Mouse (Mus musculus) liver, postnatal 0 days (tissue): ENCODE data around the gene Zc3h7b. TPM values are rescaled to one million over a fixed set of nuclear protein-coding genes. Genes with fewer than 3 reads are reported as not detected.

ENCODE experiments used
- ATAC-seq: fragments of 200-750 bp; cut with Nextera tagmentation; 2 replicates; pipeline ENCODE4 v1.8.0; 2017; ENCODE audit warnings: mild to moderate bottlenecking, moderate library complexity
- DNase-seq: peaks from one replicate; pipeline ENCODE4 v3.0.0-alpha.2; 2016
- H3K27ac ChIP-seq: fragments of 300-500 bp; sonication (generic); 2 replicates; pipeline ENCODE4 v1.5.1; 2014; ENCODE audit warnings: antibody characterized with exemption, moderate library complexity, mild to moderate bottlenecking, low read depth
- H3K27me3 ChIP-seq: fragments of 300-500 bp; sonication (generic); 2 replicates; pipeline ENCODE4 v1.6.1; 2014; ENCODE audit warnings: low read length, control low read depth, mixed read lengths; ENCODE audit not compliant: insufficient read depth
- H3K36me3 ChIP-seq: fragments of 300-500 bp; sonication (generic); replicated peaks from 2 replicates; pipeline ENCODE4 v1.6.1; 2014; ENCODE audit warnings: mild to moderate bottlenecking, control low read depth, low read length, moderate library complexity, mixed read lengths; ENCODE audit not compliant: insufficient read depth
- H3K4me1 ChIP-seq: fragments of 300-500 bp; sonication (generic); 2 replicates; pipeline ENCODE4 v1.6.1; 2014; ENCODE audit warnings: antibody characterized with exemption, mild to moderate bottlenecking, control low read depth; ENCODE audit not compliant: insufficient read depth
- H3K4me2 ChIP-seq: fragments of 300-500 bp; sonication (generic); 2 replicates; pipeline ENCODE4 v1.6.1; 2014; ENCODE audit warnings: low read depth, mild to moderate bottlenecking, low read length, moderate library complexity, mixed read lengths
- H3K4me3 ChIP-seq: fragments of 300-500 bp; sonication (generic); 2 replicates; pipeline ENCODE4 v1.5.1; 2014; ENCODE audit warnings: low read depth, low read length
- H3K9ac ChIP-seq: fragments of 300-500 bp; sonication (generic); replicated peaks from 2 replicates; pipeline ENCODE4 v1.6.1; 2014; ENCODE audit warnings: mild to moderate bottlenecking, moderate library complexity
- H3K9me3 ChIP-seq: fragments of 300-500 bp; sonication (generic); 2 replicates; pipeline ENCODE4 v1.6.1; 2016; ENCODE audit warnings: mild to moderate bottlenecking, control low read depth, low read length, mixed read lengths
- CTCF ChIP-seq: sonication (generic); IDR thresholded peaks from 2 replicates; pipeline ENCODE4 v1.5.1; 2016; ENCODE audit warnings: antibody characterized with exemption, low read depth
- EP300 ChIP-seq: IDR thresholded peaks from 2 replicates; pipeline ENCODE4 v1.6.1; 2016; ENCODE audit warnings: antibody characterized with exemption, low read depth, mild to moderate bottlenecking
- WGBS: fragments of 180-500 bp; shearing (Covaris S2); extraction: QIAGEN DNeasy Blood & Tissue Kit; methylation state at CpG from one replicate; pipeline ENCODE4 v1.1.7; 2014; ENCODE audit not compliant: insufficient replicate concordance; 5-methylcytosine and 5-hydroxymethylcytosine counted together
- polyA plus RNA-seq: library from polyadenylated mRNA; unstranded; fragments of >200 nt; fragmentation: Nextera tagmentation; extraction: Ambion mirVana; gene quantifications from 2 replicates; pipeline ENCODE4 v1.2.1, GENCODE M21; 2015

Gene Zc3h7b
- polyA plus RNA-seq, 1 experiment from 2014 or later = 4.2 TPM

- Histone ChIP-seq H3K27ac (no peak overlapping the region), H3K4me2 (no peak overlapping the region), H3K4me1 (peaks cover 4% of the 10 kb centered on the region; the same call in 1 of the 2 replicates), H3K36me3 (0 out of 2 replicates have a peak, but pooled peaks cover 7% of the 10 kb centered on the region), H3K27me3 (no peaks in the 10 kb centered on the region), H3K9ac (no peak overlapping the region), H3K4me3 (no peak overlapping the region), H3K9me3 (no peaks in the 10 kb centered on the region)
- ATAC-seq = no peak
- no peak for DNase-seq
- WGBS = 76% methylated on average over 3 of the region's 3 CpGs
- TF ChIP-seq EP300 = no peak
- no peak for TF ChIP-seq CTCF
These were observed 80.0 kb downstream of the Zc3h7b start for GRCm38 (mm10) chr15:81824832-81825231.

- no peak for TF ChIP-seq EP300
- TF ChIP-seq CTCF = no peak
- H3K9me3 ChIP-seq = no peaks in the 10 kb centered on the region
- 78% methylated on average over 7 of the region's 7 CpGs for WGBS
- DNase-seq = no peak
- no peaks in the 10 kb centered on the region for H3K36me3 ChIP-seq
- H3K27ac ChIP-seq = no peak overlapping the region
- ATAC-seq = no peak
- H3K4me3 ChIP-seq = no peak overlapping the region
- no peak overlapping the region for H3K9ac ChIP-seq
- peaks cover 4% of the 10 kb centered on the region; the same call in 1 of the 2 replicates for H3K4me1 ChIP-seq
- H3K27me3 ChIP-seq = no peaks in the 10 kb centered on the region
- H3K4me2 ChIP-seq = no peak overlapping the region
These were observed 83.8 kb downstream of the Zc3h7b start for GRCm38 (mm10) chr15:81828426-81829207.

- Histone ChIP-seq H3K9me3 (no peaks in the 10 kb centered on the region), H3K4me1 (peaks cover 8% of the 10 kb centered on the region), H3K36me3 (no peaks in the 10 kb centered on the region), H3K27me3 (no peaks in the 10 kb centered on the region), H3K9ac (no peak overlapping the region), H3K4me2 (no peak overlapping the region), H3K4me3 (no peak overlapping the region), H3K27ac (no peak overlapping the region)
- ATAC-seq (no peak), DNase-seq (no peak)
- WGBS = 67% methylated on average over 2 of the region's 2 CpGs
- TF ChIP-seq EP300 (no peak), CTCF (no peak)
These were observed 84.3 kb downstream of the Zc3h7b start for GRCm38 (mm10) chr15:81829208-81829580.

- ATAC-seq (no peak), DNase-seq (no peak)
- Histone ChIP-seq H3K4me3 (no peak overlapping the region), H3K4me2 (no peak overlapping the region), H3K9me3 (no peaks in the 10 kb centered on the region), H3K36me3 (no peaks in the 10 kb centered on the region), H3K27ac (no peak overlapping the region), H3K27me3 (no peaks in the 10 kb centered on the region), H3K4me1 (peaks cover 11% of the 10 kb centered on the region), H3K9ac (peak overlapping the region; percentile 32; the same call in 1 of the 2 replicates)
- no peak for TF ChIP-seq EP300
- no peak for TF ChIP-seq CTCF
- 77% methylated on average over 4 of the region's 4 CpGs for WGBS
These were observed 85.7 kb downstream of the Zc3h7b start for GRCm38 (mm10) chr15:81830530-81830929.

GRCm38 (mm10) chr15:81831136-81831825 is 86.4 kb downstream of the Zc3h7b start:
- H3K9me3 ChIP-seq = no peaks in the 10 kb centered on the region
- H3K27ac ChIP-seq = peak overlapping the region; percentile 4
- DNase-seq (peak; percentile 94), ATAC-seq (peak; percentile 89)
- peak overlapping the region; percentile 41 for H3K4me2 ChIP-seq
- 14% methylated on average over 24 of the region's 24 CpGs for WGBS
- H3K4me1 ChIP-seq = peaks cover 19% of the 10 kb centered on the region
- H3K36me3 ChIP-seq = no peaks in the 10 kb centered on the region
- H3K4me3 ChIP-seq = no peak overlapping the region
- H3K27me3 ChIP-seq = no peaks in the 10 kb centered on the region
- TF ChIP-seq CTCF (peak; percentile 100), EP300 (0 out of 2 replicates have a peak, but pooled peaks have one; percentile 29)
- peak overlapping the region; percentile 32 for H3K9ac ChIP-seq

- 39% methylated on average over 3 of the region's 3 CpGs for WGBS
- Histone ChIP-seq H3K27ac (0 out of 2 replicates have a peak overlapping the region, but pooled peaks have one; percentile 11), H3K36me3 (no peaks in the 10 kb centered on the region), H3K4me3 (no peak overlapping the region), H3K9me3 (no peaks in the 10 kb centered on the region), H3K27me3 (no peaks in the 10 kb centered on the region), H3K4me1 (peaks cover 28% of the 10 kb centered on the region), H3K9ac (no peak overlapping the region), H3K4me2 (no peak overlapping the region)
- ATAC-seq (no peak), DNase-seq (no peak)
- TF ChIP-seq CTCF = no peak
- TF ChIP-seq EP300 = no peak
These were observed 87.4 kb downstream of the Zc3h7b start for GRCm38 (mm10) chr15:81832219-81832618.
